Mouse (Mus musculus) layer of hippocampus, postnatal 14 days (tissue): ENCODE measurements around the gene Elp4. TPM values are rescaled to one million over a fixed set of nuclear protein-coding genes. Genes with fewer than 3 reads are reported as not detected.

Source experiments
- DNase-seq, 2 experiments: peaks; one replicate each; pipeline ENCODE4 v3.0.0; 2021 to 2022; ENCODE audit warnings: low spot score in 2 of 2, mixed read lengths in 1 of 2
- total RNA-seq, 2 experiments: library from RNA; stranded (reverse); gene quantifications; 2 replicates each; pipeline ENCODE4 v1.2.3; 2021

Elp4 gene
- total RNA-seq, 2 experiments from 2014 or later = 19.6 to 20.9 TPM

- DNase-seq = no peak
These were observed 244.2 kb downstream of the Elp4 start for GRCm38 (mm10) chr2:105659926-105660873.

- no peak for DNase-seq
These were observed 245.0 kb downstream of the Elp4 start for GRCm38 (mm10) chr2:105659350-105659749.

- DNase-seq = no peak
These were observed 247.9 kb downstream of the Elp4 start for GRCm38 (mm10) chr2:105656456-105656855.

Other genes starting within 250 kb of the Elp4 start
- gene Pax6, start 235.7 kb downstream of the Elp4 start, total RNA-seq = 10 to 100 TPM; 11.1 to 11.2 TPM
- gene Immp1l, start 74 bp upstream of the Elp4 start, total RNA-seq = 10 to 100 TPM; 29.1 to 34.3 TPM
- 10 to 100 TPM; 22.3 to 26.7 TPM for gene Dnajc24, start 99.0 kb upstream of the Elp4 start, total RNA-seq